Mouse (Mus musculus): ENCODE measurements around the gene Aqp3. TPM values are rescaled to one million over a fixed set of nuclear protein-coding genes. Genes with fewer than 3 reads are reported as not detected.

The Aqp3 gene
- polyA plus RNA-seq, 1 experiment from 2014 or later: 0.11 TPM

Other genes with a start within 250 kb of the Aqp3 start
- 6.9 and 7.7 TPM in 2 replicates for gene B4galt1, start 244.2 kb downstream of the Aqp3 start, polyA plus RNA-seq (2015; fragmentation: Nextera tagmentation; extraction: Ambion mirVana)
- not detected in 2 replicates for gene Spink4, start 178.1 kb downstream of the Aqp3 start, polyA plus RNA-seq (2015; fragmentation: Nextera tagmentation; extraction: Ambion mirVana)
- gene Bag1, start 149.9 kb downstream of the Aqp3 start, polyA plus RNA-seq (2015; fragmentation: Nextera tagmentation; extraction: Ambion mirVana): 180 and 214 TPM in 2 replicates
- 167 and 183 TPM in 2 replicates for gene Chmp5, start 149.8 kb downstream of the Aqp3 start, polyA plus RNA-seq (2015; fragmentation: Nextera tagmentation; extraction: Ambion mirVana)
- 133 and 141 TPM in 2 replicates for gene Nfx1, start 127.3 kb downstream of the Aqp3 start, polyA plus RNA-seq (2015; fragmentation: Nextera tagmentation; extraction: Ambion mirVana)
- 0.11 TPM in 1 of 2 replicates, not detected in the other for gene Aqp7, start 50.0 kb downstream of the Aqp3 start, polyA plus RNA-seq (2015; fragmentation: Nextera tagmentation; extraction: Ambion mirVana)
- 41.7 and 45.6 TPM in 2 replicates for gene Nol6, start 26.3 kb upstream of the Aqp3 start, polyA plus RNA-seq (2015; fragmentation: Nextera tagmentation; extraction: Ambion mirVana)
- 51.4 and 56.2 TPM in 2 replicates for gene Ube2r2, start 37.6 kb upstream of the Aqp3 start, polyA plus RNA-seq (2015; fragmentation: Nextera tagmentation; extraction: Ambion mirVana)
- gene Ubap2, start 177.0 kb upstream of the Aqp3 start, polyA plus RNA-seq (2015; fragmentation: Nextera tagmentation; extraction: Ambion mirVana): 62.5 and 63.5 TPM in 2 replicates
- 88.9 and 101 TPM in 2 replicates for gene Dcaf12, start 216.7 kb upstream of the Aqp3 start, polyA plus RNA-seq (2015; fragmentation: Nextera tagmentation; extraction: Ambion mirVana)